Mouse (Mus musculus): Measurements from ENCODE around the gene Galnt18. TPM values are rescaled to one million over a fixed set of nuclear protein-coding genes. Genes with fewer than 3 reads are reported as not detected.

The Galnt18 gene
- polyA plus RNA-seq, 1 experiment from 2014 or later: 18.8 TPM

DNA sequence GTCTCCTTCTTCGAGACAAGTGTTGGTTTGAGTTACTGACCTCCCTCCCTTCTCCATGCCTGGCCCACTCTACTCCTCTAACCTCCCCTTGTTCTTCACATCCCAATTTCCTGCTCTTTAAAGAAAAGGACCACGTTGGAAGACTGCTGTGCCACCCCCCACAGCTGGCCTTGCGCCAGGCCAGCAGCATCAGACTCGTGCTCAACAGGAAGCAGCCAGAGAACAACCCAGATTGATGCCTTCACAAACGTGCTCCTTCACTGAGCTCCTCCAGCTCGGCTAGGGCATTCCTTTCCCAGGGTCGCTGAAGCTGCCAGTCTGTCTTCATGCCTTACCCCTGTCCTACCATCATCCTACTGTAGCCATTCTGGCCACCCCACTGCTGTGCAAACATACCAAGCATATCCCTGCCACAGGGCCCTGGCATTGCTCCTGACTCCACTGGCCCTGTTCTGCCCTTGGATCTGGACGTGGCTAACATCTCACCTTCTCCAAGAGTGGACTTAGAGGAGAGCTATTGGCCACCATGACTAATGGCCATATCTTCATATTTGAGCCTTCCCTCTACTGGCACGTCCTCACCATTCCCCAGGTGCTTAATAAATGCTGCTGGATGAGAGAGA lies 13.5 kb downstream of the Galnt18 start:
- H3K4me1 ChIP-seq: peaks cover 9% of the 10 kb centered on the region
- ATAC-seq (ENCODE audit: low FRiP score, low read depth): no peak
- WGBS: 64% methylated on average over 9 of the region's 9 CpGs

GRCm38 (mm10) chr7:111762754-111763153 lies 17.0 kb downstream of the Galnt18 start:
- Histone ChIP-seq H3K9me3 (no peaks in the 10 kb centered on the region), H3K36me3 (no peaks in the 10 kb centered on the region), H3K27ac (no peak overlapping the region), H3K4me2 (replicated peaks) (no peak overlapping the region), H3K4me3 (no peak overlapping the region), H3K9ac (no peak overlapping the region), H3K4me1 (peaks cover 15% of the 10 kb centered on the region), H3K27me3 (no peaks in the 10 kb centered on the region)
- 28% methylated on average over 6 of the region's 6 CpGs for WGBS
- no peak for ATAC-seq (ENCODE audit: low FRiP score, low read depth)

More for the DNA sequence above, 13.5 kb downstream of the Galnt18 start:
- H3K9me3 ChIP-seq: no peaks in the 10 kb centered on the region
- H3K36me3 ChIP-seq: no peaks in the 10 kb centered on the region
- H3K4me3 ChIP-seq: no peak overlapping the region
- no peak overlapping the region for H3K4me2 ChIP-seq (replicated peaks)
- no peak overlapping the region for H3K9ac ChIP-seq
- no peaks in the 10 kb centered on the region for H3K27me3 ChIP-seq
- no peak overlapping the region for H3K27ac ChIP-seq

- H3K27ac ChIP-seq: no peak overlapping the region
- H3K4me1 ChIP-seq: peaks cover 10% of the 10 kb centered on the region; the same call in 1 of the 2 replicates
- H3K9me3 ChIP-seq: no peaks in the 10 kb centered on the region
- H3K36me3 ChIP-seq: no peaks in the 10 kb centered on the region
- H3K4me3 ChIP-seq: no peak overlapping the region
- no peak for ATAC-seq (ENCODE audit: low FRiP score, low read depth)
- WGBS: 76% methylated on average over 3 of the region's 3 CpGs
- no peaks in the 10 kb centered on the region for H3K27me3 ChIP-seq
- no peak overlapping the region for H3K4me2 ChIP-seq (replicated peaks)
- H3K9ac ChIP-seq: no peak overlapping the region
Measured at GRCm38 (mm10) chr7:111748571-111749071, 31.2 kb downstream of the Galnt18 start.

DNA sequence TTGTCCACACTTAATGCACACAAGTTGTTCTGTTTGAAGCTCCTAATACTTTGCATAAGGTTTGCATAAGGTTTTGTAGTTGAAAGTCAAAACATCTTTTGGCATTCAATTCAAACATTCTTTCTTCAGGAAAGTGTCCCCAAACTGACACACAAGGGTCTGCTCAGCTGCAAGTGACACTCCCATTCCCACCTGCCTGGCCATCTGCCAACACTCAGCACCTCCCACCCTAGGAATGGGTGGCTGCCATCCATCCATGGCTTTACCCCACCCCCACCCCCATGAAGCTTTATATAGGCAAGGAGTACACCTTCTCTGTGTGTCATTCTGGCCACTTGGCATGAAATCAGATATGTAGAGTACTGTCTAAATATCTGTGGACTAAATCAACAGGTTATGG lies 35.0 kb downstream of the Galnt18 start:
- no peak overlapping the region for H3K4me3 ChIP-seq
- no peak overlapping the region for H3K4me2 ChIP-seq (replicated peaks)
- H3K27ac ChIP-seq: no peak overlapping the region
- H3K27me3 ChIP-seq: no peaks in the 10 kb centered on the region
- H3K4me1 ChIP-seq: peaks cover 13% of the 10 kb centered on the region; the same call in 1 of the 2 replicates
- ATAC-seq (ENCODE audit: low FRiP score, low read depth): no peak
- H3K9me3 ChIP-seq: no peaks in the 10 kb centered on the region
- H3K36me3 ChIP-seq: no peaks in the 10 kb centered on the region
- no peak overlapping the region for H3K9ac ChIP-seq

- 36% methylated on average over 2 of the region's 2 CpGs for WGBS
- no peaks in the 10 kb centered on the region for H3K36me3 ChIP-seq
- no peak overlapping the region for H3K9ac ChIP-seq
- H3K4me2 ChIP-seq (replicated peaks): no peak overlapping the region
- peaks cover 13% of the 10 kb centered on the region; the same call in 1 of the 2 replicates for H3K4me1 ChIP-seq
- H3K9me3 ChIP-seq: no peaks in the 10 kb centered on the region
- H3K27me3 ChIP-seq: no peaks in the 10 kb centered on the region
- no peak overlapping the region for H3K27ac ChIP-seq
- H3K4me3 ChIP-seq: no peak overlapping the region
- no peak for ATAC-seq (ENCODE audit: low FRiP score, low read depth)
Measured at GRCm38 (mm10) chr7:111741595-111741994, 38.2 kb downstream of the Galnt18 start.

DNA sequence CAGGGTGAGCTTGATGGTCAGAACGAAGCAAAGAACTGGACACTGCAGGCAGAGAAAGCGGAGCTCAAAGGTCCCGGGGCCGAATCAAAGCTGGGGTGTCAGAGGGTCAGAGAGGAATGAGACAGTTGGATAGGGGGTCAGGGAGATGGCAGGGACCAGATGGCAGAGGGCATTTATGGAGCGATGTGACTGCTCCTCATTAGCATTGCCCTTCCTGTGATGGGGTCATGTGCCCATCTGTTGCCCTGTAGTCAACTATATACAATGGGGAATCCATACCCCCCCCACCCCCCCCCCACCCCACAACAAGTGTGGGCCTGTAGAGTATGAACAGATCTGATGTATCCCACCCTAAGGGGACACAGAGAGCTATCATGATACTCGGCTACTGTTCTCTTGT lies 39.7 kb downstream of the Galnt18 start:
- Histone ChIP-seq H3K36me3 (no peaks in the 10 kb centered on the region), H3K4me3 (no peak overlapping the region), H3K4me2 (replicated peaks) (no peak overlapping the region), H3K9ac (no peak overlapping the region), H3K4me1 (peaks cover 13% of the 10 kb centered on the region; the same call in 1 of the 2 replicates), H3K27ac (no peak overlapping the region), H3K9me3 (no peaks in the 10 kb centered on the region), H3K27me3 (no peaks in the 10 kb centered on the region)
- 55% methylated on average over 6 of the region's 6 CpGs for WGBS
- ATAC-seq (ENCODE audit: low FRiP score, low read depth): no peak

- Histone ChIP-seq H3K4me2 (replicated peaks) (no peak overlapping the region), H3K36me3 (no peaks in the 10 kb centered on the region), H3K27me3 (no peaks in the 10 kb centered on the region), H3K4me3 (no peak overlapping the region), H3K9me3 (no peaks in the 10 kb centered on the region), H3K27ac (no peak overlapping the region), H3K9ac (no peak overlapping the region), H3K4me1 (peaks cover 11% of the 10 kb centered on the region; the same call in 1 of the 2 replicates)
- WGBS: 53% methylated on average over 5 of the region's 5 CpGs
- ATAC-seq (ENCODE audit: low FRiP score, low read depth): no peak
Measured at GRCm38 (mm10) chr7:111739371-111739765, 40.4 kb downstream of the Galnt18 start.

GRCm38 (mm10) chr7:111738456-111739370 lies 41.1 kb downstream of the Galnt18 start:
- Histone ChIP-seq H3K4me2 (replicated peaks) (no peak overlapping the region), H3K4me1 (0 out of 2 replicates have a peak, but pooled peaks cover 6% of the 10 kb centered on the region), H3K4me3 (no peak overlapping the region), H3K9me3 (no peaks in the 10 kb centered on the region), H3K36me3 (no peaks in the 10 kb centered on the region), H3K27ac (no peak overlapping the region), H3K27me3 (no peaks in the 10 kb centered on the region), H3K9ac (no peak overlapping the region)
- WGBS: 63% methylated on average over 10 of the region's 10 CpGs
- no peak for ATAC-seq (ENCODE audit: low FRiP score, low read depth)

- Histone ChIP-seq H3K4me3 (no peak overlapping the region), H3K27ac (no peak overlapping the region), H3K9ac (no peak overlapping the region), H3K9me3 (no peaks in the 10 kb centered on the region), H3K27me3 (no peaks in the 10 kb centered on the region), H3K4me2 (replicated peaks) (no peak overlapping the region), H3K36me3 (no peaks in the 10 kb centered on the region), H3K4me1 (0 out of 2 replicates have a peak, but pooled peaks cover 6% of the 10 kb centered on the region)
- WGBS: 66% methylated on average over 7 of the region's 7 CpGs
- ATAC-seq (ENCODE audit: low FRiP score, low read depth): no peak
Measured at GRCm38 (mm10) chr7:111737426-111737825, 42.4 kb downstream of the Galnt18 start.

DNA sequence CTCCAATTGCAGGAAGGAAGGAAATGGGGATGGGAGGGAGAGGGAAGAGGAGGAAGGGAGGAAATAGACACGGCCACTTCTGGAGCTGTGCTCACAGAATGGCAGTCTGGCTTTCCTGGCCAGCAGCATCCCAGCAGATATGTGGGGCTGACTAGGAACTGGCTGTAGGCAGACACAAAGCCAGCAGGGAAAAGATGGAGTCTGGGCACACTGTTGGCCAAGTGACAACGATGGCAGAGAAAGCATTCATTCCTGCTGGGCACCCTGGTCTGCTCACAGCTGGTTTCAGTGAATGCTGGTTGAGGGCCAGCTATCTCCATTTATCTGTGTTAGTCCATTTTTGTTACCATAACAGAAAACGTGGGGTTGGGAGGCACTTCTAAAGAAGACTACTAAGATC lies 43.4 kb downstream of the Galnt18 start:
- H3K9ac ChIP-seq: no peak overlapping the region
- H3K36me3 ChIP-seq: no peaks in the 10 kb centered on the region
- H3K9me3 ChIP-seq: no peaks in the 10 kb centered on the region
- no peaks in the 10 kb centered on the region for H3K27me3 ChIP-seq
- no peak for ATAC-seq (ENCODE audit: low FRiP score, low read depth)
- H3K4me3 ChIP-seq: no peak overlapping the region
- WGBS: 79% methylated on average over 3 of the region's 3 CpGs
- H3K4me2 ChIP-seq (replicated peaks): no peak overlapping the region
- 0 out of 2 replicates have a peak, but pooled peaks cover 3% of the 10 kb centered on the region for H3K4me1 ChIP-seq
- H3K27ac ChIP-seq: no peak overlapping the region

- WGBS: 88% methylated on average over 8 of the region's 8 CpGs
- no peaks in the 10 kb centered on the region for H3K9me3 ChIP-seq
- no peak for ATAC-seq (ENCODE audit: low FRiP score, low read depth)
Measured at GRCm38 (mm10) chr7:111730346-111731269, 49.2 kb downstream of the Galnt18 start.

More at GRCm38 (mm10) chr7:111730346-111731269, 49.2 kb downstream of the Galnt18 start:
- H3K4me2 ChIP-seq (replicated peaks): no peak overlapping the region
- H3K36me3 ChIP-seq: no peaks in the 10 kb centered on the region
- H3K4me3 ChIP-seq: no peak overlapping the region
- H3K27me3 ChIP-seq: no peaks in the 10 kb centered on the region
- H3K4me1 ChIP-seq: 0 out of 2 replicates have a peak, but pooled peaks cover 3% of the 10 kb centered on the region
- H3K27ac ChIP-seq: no peak overlapping the region
- H3K9ac ChIP-seq: no peak overlapping the region
